Mouse (Mus musculus) granulocyte monocyte progenitor cell, adult 5-6 weeks (primary cell): ENCODE measurements at regions not wholly inside any gene's neighbourhood (a gene's known extent, or its start where the extent isn't known, plus 50 kb on each side); places are given as distances from the start of the nearest gene placed in this dataset.

ENCODE experiments used
- ATAC-seq: replicated peaks from 2 replicates; pipeline ENCODE4 v1.8.0; 2016; ENCODE audit warnings: mild to moderate bottlenecking, moderate TSS enrichment, inconsistent platforms; ENCODE audit not compliant: poor library complexity, severe bottlenecking

- ATAC-seq: peak; percentile 67
Measured at GRCm38 (mm10) chr14:84074984-84075383, 368.4 kb upstream of the Pcdh17 start.
